Mouse (Mus musculus): ENCODE results near the gene Anapc11. TPM values are rescaled to one million over a fixed set of nuclear protein-coding genes. Genes with fewer than 3 reads are reported as not detected.
"Not testable (repeated sequence)": the region's sequence is repeated elsewhere in the genome, so short reads cannot be mapped to it uniquely, and the experiment has no call there.

The Anapc11 gene
- total RNA-seq (2021): 10 to 100 TPM; 60.1 to 67.6 TPM
- long read RNA-seq, experiment 1, transcript Anapc11-202 (3 exons, 962 nt): minor isoform, 7 of 61 reads
- long read RNA-seq, experiment 1, transcript Anapc11-201 (3 exons, 3,229 nt): major isoform, 47 of 61 reads
- long read RNA-seq, experiment 1, partial matches to known transcripts: 5 of 61 reads
- long read RNA-seq, experiment 1, other reads (novel, unspliced or antisense): 2 of 61 reads
- long read RNA-seq, experiment 2, transcript Anapc11-201 (3 exons, 3,229 nt): major isoform, 40 of 52 reads
- long read RNA-seq, experiment 2, transcript Anapc11-202 (3 exons, 962 nt): minor isoform, 10 of 52 reads
- long read RNA-seq, experiment 2, partial matches to known transcripts: 1 of 52 reads
- long read RNA-seq, experiment 2, other reads (novel, unspliced or antisense): 1 of 52 reads

GRCm38 (mm10) chr11:120598283-120598989 is at the start of gene Anapc11, which contains the start of gene Alyref:
Anapc11 (plus strand) TSS chr11:120598421.
Alyref (minus strand) TSS chr11:120598365.
- DNase-seq: peak; percentile 96

GRCm38 (mm10) chr11:120548786-120549167 is 49.4 kb upstream of the Anapc11 start:
- no peak for DNase-seq

GRCm38 (mm10) chr11:120549168-120549945 is 48.9 kb upstream of the Anapc11 start, which contains the start of gene Mcrip1:
Mcrip1 (minus strand) TSS chr11:120549727.
- peak; percentile 97 for DNase-seq

- no peak for DNase-seq
Observed at GRCm38 (mm10) chr11:120549986-120550809, 48.0 kb upstream of the Anapc11 start.

- no peak for DNase-seq
Observed at GRCm38 (mm10) chr11:120550810-120551440, 47.3 kb upstream of the Anapc11 start, which contains the start of gene Ppp1r27. Ppp1r27 (minus strand) TSS chr11:120551132.

GRCm38 (mm10) chr11:120552736-120553135 is 45.5 kb upstream of the Anapc11 start:
- DNase-seq: no peak

- no peak for DNase-seq
Observed at GRCm38 (mm10) chr11:120554834-120555233, 43.4 kb upstream of the Anapc11 start.

- no peak for DNase-seq
Observed at GRCm38 (mm10) chr11:120555260-120555659, 43.0 kb upstream of the Anapc11 start.

GRCm38 (mm10) chr11:120558843-120559242 is 39.4 kb upstream of the Anapc11 start:
- not testable (repeated sequence) for DNase-seq

GRCm38 (mm10) chr11:120560952-120561728 is 37.1 kb upstream of the Anapc11 start:
- DNase-seq: no peak

GRCm38 (mm10) chr11:120562949-120563348 is 35.3 kb upstream of the Anapc11 start:
- no peak for DNase-seq

GRCm38 (mm10) chr11:120565114-120565513 is 33.1 kb upstream of the Anapc11 start:
- no peak for DNase-seq

- DNase-seq: no peak
Observed at GRCm38 (mm10) chr11:120568324-120568723, 29.9 kb upstream of the Anapc11 start.

- DNase-seq: no peak
Observed at GRCm38 (mm10) chr11:120571122-120571521, 27.1 kb upstream of the Anapc11 start.

GRCm38 (mm10) chr11:120571754-120572416 is 26.3 kb upstream of the Anapc11 start:
- no peak for DNase-seq

- no peak for DNase-seq
Observed at GRCm38 (mm10) chr11:120572417-120572751, 25.8 kb upstream of the Anapc11 start.

- peak; percentile 99 for DNase-seq
Observed at GRCm38 (mm10) chr11:120572752-120573584, 25.3 kb upstream of the Anapc11 start, which contains the start of gene P4hb. P4hb (minus strand) TSS chr11:120573253.

- DNase-seq: no peak
Observed at GRCm38 (mm10) chr11:120573585-120574277, 24.5 kb upstream of the Anapc11 start.

All from gastrocnemius, postnatal 10 days (tissue).